Mouse (Mus musculus): ENCODE results near the gene Cyld. TPM values are rescaled to one million over a fixed set of nuclear protein-coding genes. Genes with fewer than 3 reads are reported as not detected.

Cyld gene
- polyA plus RNA-seq, 1 experiment from 2014 or later, result 9.5 TPM

DNA sequence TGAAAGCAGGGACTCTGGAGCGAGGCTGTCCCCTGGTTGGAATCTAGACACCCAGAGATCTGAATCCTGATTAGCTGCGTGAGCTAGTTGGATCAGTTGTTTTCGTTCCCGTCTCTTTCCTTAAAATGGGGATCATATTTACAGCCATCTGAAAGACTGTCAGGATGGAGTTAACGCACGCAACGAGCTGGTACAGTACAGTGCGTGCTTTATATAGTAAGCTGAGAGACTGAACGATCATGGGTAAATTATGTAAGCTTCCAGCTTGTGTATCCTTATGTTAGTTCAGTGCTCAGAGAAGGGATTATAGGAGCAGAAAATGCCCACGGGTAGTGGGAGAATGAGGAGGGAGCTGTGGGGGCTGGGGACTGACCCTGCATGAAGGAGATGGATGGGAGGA is 25.3 kb upstream of the Cyld start:
- no peaks in the 10 kb centered on the region for H3K36me3 ChIP-seq (ENCODE audit: insufficient read depth, low read length)
- no peak for TF ChIP-seq CTCF (IDR thresholded peaks at IDR 0.05; ENCODE audit: low read depth)
- no peak overlapping the region for H3K27ac ChIP-seq
- H3K4me2 ChIP-seq (ENCODE audit: low read length), result no peak overlapping the region
- WGBS, result 67% methylated on average over 10 of the region's 10 CpGs
- ATAC-seq (replicated peaks; ENCODE audit: low FRiP score, low read depth), result no peak
- no peak overlapping the region for H3K9ac ChIP-seq (ENCODE audit: low read depth, low read length)
- DNase-seq (ENCODE audit: low spot score), result no peak
- no peaks in the 10 kb centered on the region for H3K4me1 ChIP-seq (replicated peaks; ENCODE audit: insufficient read depth, low read length)
- H3K9me3 ChIP-seq (replicated peaks; ENCODE audit: low read length), result no peaks in the 10 kb centered on the region
- no peak overlapping the region for H3K4me3 ChIP-seq (replicated peaks; ENCODE audit: low read depth, low read length)
- no peaks in the 10 kb centered on the region for H3K27me3 ChIP-seq (ENCODE audit: insufficient read depth, low read length)

DNA sequence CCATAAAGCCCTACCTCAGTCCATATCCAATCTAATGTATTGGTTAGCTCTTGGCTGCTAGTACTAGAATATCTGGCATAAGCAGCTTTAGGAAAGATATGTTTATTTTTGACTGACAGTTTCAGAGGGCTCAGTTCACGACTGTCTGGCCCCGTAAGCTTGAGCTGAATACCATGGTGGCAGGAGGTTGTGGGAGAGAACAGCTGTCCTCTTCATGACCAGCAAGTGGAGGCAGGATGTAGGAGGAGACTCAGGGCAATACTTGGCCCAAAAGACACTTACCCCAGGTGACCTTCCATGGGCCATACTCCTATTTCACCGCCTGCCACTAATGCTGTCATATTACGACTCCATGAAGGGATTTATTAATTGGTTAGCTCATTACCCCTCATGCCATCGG is 23.0 kb upstream of the Cyld start:
- ATAC-seq (replicated peaks; ENCODE audit: low FRiP score, low read depth) (no peak), DNase-seq (ENCODE audit: low spot score) (no peak)
- Histone ChIP-seq H3K36me3 (ENCODE audit: insufficient read depth, low read length) (no peaks in the 10 kb centered on the region), H3K4me1 (replicated peaks; ENCODE audit: insufficient read depth, low read length) (no peaks in the 10 kb centered on the region), H3K27ac (no peak overlapping the region), H3K27me3 (ENCODE audit: insufficient read depth, low read length) (no peaks in the 10 kb centered on the region), H3K9me3 (replicated peaks; ENCODE audit: low read length) (no peaks in the 10 kb centered on the region), H3K9ac (ENCODE audit: low read depth, low read length) (no peak overlapping the region), H3K4me3 (replicated peaks; ENCODE audit: low read depth, low read length) (no peak overlapping the region), H3K4me2 (ENCODE audit: low read length) (no peak overlapping the region)
- WGBS, result 66% methylated on average over 5 of the region's 5 CpGs
- no peak for TF ChIP-seq CTCF (IDR thresholded peaks at IDR 0.05; ENCODE audit: low read depth)

DNA sequence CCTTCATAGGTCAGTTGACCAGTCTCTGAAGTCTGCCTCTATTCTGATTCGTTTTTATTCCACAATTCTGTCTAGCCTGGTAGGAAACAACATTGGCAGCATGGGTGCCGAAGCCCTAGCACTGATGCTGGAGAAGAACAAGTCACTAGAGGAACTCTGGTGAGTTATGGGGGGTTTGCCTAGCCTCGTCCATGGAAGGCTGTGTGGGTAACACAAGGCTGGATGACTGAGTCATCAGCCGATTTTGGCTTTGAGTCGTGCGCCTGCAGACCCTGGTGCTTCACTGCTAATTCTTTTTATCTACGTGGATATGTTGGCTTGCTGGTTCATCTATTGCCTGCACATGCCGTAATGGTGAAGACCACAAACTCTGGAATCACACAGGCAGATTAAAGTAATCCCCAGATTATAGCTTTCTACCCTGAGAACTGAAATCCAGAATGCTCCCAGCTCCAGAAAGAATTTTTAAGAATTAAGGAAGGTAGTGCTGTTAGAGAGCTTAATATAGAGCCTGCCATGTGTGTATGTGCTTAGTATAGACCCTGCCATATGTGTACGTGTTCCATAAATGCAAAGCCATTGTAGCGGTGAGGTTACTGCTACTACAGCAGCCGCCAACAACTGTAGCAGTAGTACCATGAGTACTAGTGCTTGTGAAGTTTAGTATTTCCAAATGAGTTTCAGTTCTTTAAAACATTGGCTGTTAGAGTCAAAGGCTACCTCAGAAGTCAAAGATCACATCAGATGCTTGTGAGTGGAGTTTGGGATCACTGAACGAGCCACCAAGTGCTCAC is 21.3 kb upstream of the Cyld start:
- Histone ChIP-seq H3K36me3 (ENCODE audit: insufficient read depth, low read length) (no peaks in the 10 kb centered on the region), H3K9me3 (replicated peaks; ENCODE audit: low read length) (no peaks in the 10 kb centered on the region), H3K4me2 (ENCODE audit: low read length) (no peak overlapping the region), H3K4me1 (replicated peaks; ENCODE audit: insufficient read depth, low read length) (no peaks in the 10 kb centered on the region), H3K27me3 (ENCODE audit: insufficient read depth, low read length) (no peaks in the 10 kb centered on the region), H3K27ac (no peak overlapping the region), H3K4me3 (replicated peaks; ENCODE audit: low read depth, low read length) (no peak overlapping the region), H3K9ac (ENCODE audit: low read depth, low read length) (no peak overlapping the region)
- TF ChIP-seq CTCF (IDR thresholded peaks at IDR 0.05; ENCODE audit: low read depth), result no peak
- 90% methylated on average over 12 of the region's 12 CpGs for WGBS
- DNase-seq (ENCODE audit: low spot score), result no peak
- no peak for ATAC-seq (replicated peaks; ENCODE audit: low FRiP score, low read depth)

DNA sequence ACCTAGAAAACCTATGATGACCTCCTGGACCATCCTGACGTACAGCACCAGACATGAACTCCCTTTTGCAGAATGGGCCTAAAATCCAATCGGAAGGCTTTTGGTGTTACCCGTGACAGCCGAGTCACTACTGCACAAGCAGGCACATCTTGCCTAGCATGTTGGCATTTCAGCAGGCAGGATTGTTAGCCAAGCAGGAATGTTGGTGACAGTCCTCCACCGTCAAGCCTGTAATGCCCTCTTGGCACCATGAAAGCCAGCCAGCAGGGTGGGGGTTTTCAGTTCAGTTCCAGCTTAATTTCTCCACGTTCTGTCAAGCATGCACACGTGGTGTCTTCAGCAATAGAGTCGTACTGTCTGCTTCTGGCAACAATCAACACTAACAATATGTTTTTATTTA is 19.8 kb upstream of the Cyld start:
- WGBS, result 73% methylated on average over 8 of the region's 8 CpGs
- no peak overlapping the region for H3K4me2 ChIP-seq (ENCODE audit: low read length)
- H3K27ac ChIP-seq, result no peak overlapping the region
- no peaks in the 10 kb centered on the region for H3K27me3 ChIP-seq (ENCODE audit: insufficient read depth, low read length)
- H3K9me3 ChIP-seq (replicated peaks; ENCODE audit: low read length), result no peaks in the 10 kb centered on the region
- H3K4me1 ChIP-seq (replicated peaks; ENCODE audit: insufficient read depth, low read length), result no peaks in the 10 kb centered on the region
- no peak overlapping the region for H3K9ac ChIP-seq (ENCODE audit: low read depth, low read length)
- ATAC-seq (replicated peaks; ENCODE audit: low FRiP score, low read depth), result no peak
- no peak for DNase-seq (ENCODE audit: low spot score)
- no peak for TF ChIP-seq CTCF (IDR thresholded peaks at IDR 0.05; ENCODE audit: low read depth)
- no peak overlapping the region for H3K4me3 ChIP-seq (replicated peaks; ENCODE audit: low read depth, low read length)
- H3K36me3 ChIP-seq (ENCODE audit: insufficient read depth, low read length), result no peaks in the 10 kb centered on the region

DNA sequence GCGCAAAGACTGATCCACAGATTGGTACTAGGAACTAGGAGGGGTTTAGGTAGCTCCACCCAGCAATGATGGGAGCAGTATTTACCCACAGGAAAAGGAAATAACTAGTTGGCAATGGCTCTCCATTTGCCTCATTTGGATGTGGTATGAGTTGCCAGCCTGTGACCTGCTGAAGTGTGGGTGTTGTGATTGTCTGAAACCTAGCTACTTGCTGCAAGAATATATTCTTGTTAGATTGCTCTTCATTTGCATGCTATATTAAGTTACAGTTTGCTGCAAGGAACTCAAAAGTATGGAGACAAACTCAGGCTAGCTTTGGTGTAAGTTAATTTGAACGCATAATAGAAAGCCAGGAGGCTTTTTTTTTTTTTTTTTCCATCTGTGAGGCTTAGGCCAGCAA is 16.3 kb upstream of the Cyld start:
- Histone ChIP-seq H3K27ac (no peak overlapping the region), H3K4me1 (replicated peaks; ENCODE audit: insufficient read depth, low read length) (no peaks in the 10 kb centered on the region), H3K27me3 (ENCODE audit: insufficient read depth, low read length) (no peaks in the 10 kb centered on the region), H3K36me3 (ENCODE audit: insufficient read depth, low read length) (no peaks in the 10 kb centered on the region), H3K4me3 (replicated peaks; ENCODE audit: low read depth, low read length) (no peak overlapping the region), H3K9me3 (replicated peaks; ENCODE audit: low read length) (no peaks in the 10 kb centered on the region), H3K9ac (ENCODE audit: low read depth, low read length) (no peak overlapping the region), H3K4me2 (ENCODE audit: low read length) (no peak overlapping the region)
- TF ChIP-seq CTCF (IDR thresholded peaks at IDR 0.05; ENCODE audit: low read depth), result no peak
- ATAC-seq (replicated peaks; ENCODE audit: low FRiP score, low read depth) (no peak), DNase-seq (ENCODE audit: low spot score) (no peak)
- WGBS, result 90% methylated on average over 2 of the region's 2 CpGs

DNA sequence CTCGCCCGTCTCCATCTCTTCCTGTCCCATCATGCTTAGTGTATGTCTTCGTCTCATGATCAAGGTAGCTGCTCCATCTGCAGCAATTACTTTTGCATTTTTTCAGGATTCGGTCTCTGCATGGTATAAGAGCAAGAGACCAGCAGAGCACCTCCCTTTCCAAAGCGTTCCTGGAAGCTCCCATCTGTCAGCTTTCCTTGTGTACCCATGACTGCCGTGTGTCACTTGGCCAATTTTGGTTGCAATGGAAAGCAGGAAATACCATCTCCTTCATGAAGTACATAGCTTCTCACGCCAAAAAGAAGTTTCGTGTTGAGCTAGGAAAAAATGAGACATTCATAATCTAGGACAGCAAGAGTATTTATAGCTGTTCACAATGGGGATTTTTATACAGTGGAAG is 15.8 kb upstream of the Cyld start:
- H3K9ac ChIP-seq (ENCODE audit: low read depth, low read length), result no peak overlapping the region
- no peak for TF ChIP-seq CTCF (IDR thresholded peaks at IDR 0.05; ENCODE audit: low read depth)
- no peaks in the 10 kb centered on the region for H3K4me1 ChIP-seq (replicated peaks; ENCODE audit: insufficient read depth, low read length)
- H3K27me3 ChIP-seq (ENCODE audit: insufficient read depth, low read length), result no peaks in the 10 kb centered on the region
- no peak overlapping the region for H3K4me2 ChIP-seq (ENCODE audit: low read length)
- DNase-seq (ENCODE audit: low spot score) (no peak), ATAC-seq (replicated peaks; ENCODE audit: low FRiP score, low read depth) (no peak)
- 84% methylated on average over 8 of the region's 8 CpGs for WGBS
- H3K27ac ChIP-seq, result no peak overlapping the region
- no peaks in the 10 kb centered on the region for H3K9me3 ChIP-seq (replicated peaks; ENCODE audit: low read length)
- H3K36me3 ChIP-seq (ENCODE audit: insufficient read depth, low read length), result no peaks in the 10 kb centered on the region
- no peak overlapping the region for H3K4me3 ChIP-seq (replicated peaks; ENCODE audit: low read depth, low read length)

Measured in kidney, postnatal 0 days (tissue).